Mouse (Mus musculus) hematopoietic multipotent progenitor cell, adult 10-12 weeks (in vitro differentiated cells): ENCODE measurements around the gene Armc10. TPM values are rescaled to one million over a fixed set of nuclear protein-coding genes. Genes with fewer than 3 reads are reported as not detected.

ENCODE experiments used
- polyA plus RNA-seq: library from polyadenylated mRNA; stranded (reverse); fragments of >175 nt; gene quantifications from 2 replicates; pipeline ENCODE4 v1.2.3, GENCODE M21; 2012; ENCODE audit warnings: low replicate concordance

Gene Armc10
- 31.5 and 68.6 TPM in 2 replicates for polyA plus RNA-seq

GRCm38 (mm10) chr5:21645439-21646132 is at the start of gene Armc10, which contains the start of gene Fbxl13:
Gene Armc10 (plus strand): TSS chr5:21645813.
Gene Fbxl13 (minus strand): TSS chr5:21645634.

DNA sequence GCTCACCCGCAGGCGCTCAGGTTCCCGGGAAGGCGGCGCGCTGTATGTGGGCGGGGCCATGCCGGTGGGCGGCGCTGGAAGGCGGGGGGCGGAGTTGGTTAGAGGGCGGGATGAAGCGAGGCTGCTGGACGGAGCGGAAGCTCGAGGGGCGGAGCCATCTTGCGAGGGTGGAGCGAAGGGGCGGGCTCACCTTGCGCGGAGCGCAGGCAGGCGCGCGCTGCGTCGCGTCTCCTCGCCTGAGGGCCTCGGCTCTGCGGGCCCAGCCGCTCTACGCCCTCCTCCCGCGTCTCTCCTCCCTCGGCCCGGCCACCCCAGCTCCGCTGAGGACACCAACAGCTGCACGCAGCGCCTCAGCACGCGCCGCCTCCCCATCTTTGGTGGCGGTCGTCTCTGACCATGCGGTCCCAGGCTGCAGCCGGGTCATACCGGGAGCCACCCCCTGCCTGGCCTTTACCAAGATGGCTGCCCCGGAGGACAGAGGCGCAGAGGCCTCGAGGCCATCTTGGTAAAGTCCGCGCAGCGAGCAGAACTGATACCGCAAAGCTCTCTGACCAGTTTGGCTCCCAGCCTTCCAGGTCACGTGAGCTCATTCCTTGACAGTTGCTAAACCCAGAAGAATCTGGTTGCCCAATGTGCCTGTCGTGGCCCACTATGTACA is 55.9 kb downstream of the Armc10 start, which contains the start of gene Napepld:
Gene Napepld, minus strand, starts transcription at position 46 of the 658 bp plus-strand sequence.

Other genes starting within 250 kb of the Armc10 start
- gene Ccdc146, start 221.1 kb upstream of the Armc10 start, polyA plus RNA-seq = 0.09 TPM in 1 of 2 replicates, not detected in the other
- gene Fam185a, start 220.9 kb upstream of the Armc10 start, polyA plus RNA-seq = 1.1 and 3.8 TPM in 2 replicates
- gene Lrrc17, start 102.3 kb upstream of the Armc10 start, polyA plus RNA-seq = not detected in 2 replicates
- gene Fbxl13, start 179 bp upstream of the Armc10 start, polyA plus RNA-seq = not detected in 2 replicates
- gene Napepld, start 55.6 kb downstream of the Armc10 start, polyA plus RNA-seq = 0.64 and 0.77 TPM in 2 replicates
- 16.0 and 21.1 TPM in 2 replicates for gene Pmpcb, start 91.3 kb downstream of the Armc10 start, polyA plus RNA-seq
- gene Dnajc2, start 139.4 kb downstream of the Armc10 start, polyA plus RNA-seq = 30.6 and 58.4 TPM in 2 replicates
- gene Psmc2, start 139.5 kb downstream of the Armc10 start, polyA plus RNA-seq = 3.1 and 9.3 TPM in 2 replicates
- gene Slc26a5, start 219.8 kb downstream of the Armc10 start, polyA plus RNA-seq = not detected in 2 replicates